Mouse (Mus musculus) embryonic facial prominence, embryonic 10.5 days (tissue): ENCODE results near the gene Mad1l1. TPM values are rescaled to one million over a fixed set of nuclear protein-coding genes. Genes with fewer than 3 reads are reported as not detected.

Experiments used
- DNase-seq: peaks from one replicate; pipeline ENCODE4 v3.0.0-alpha.2; 2017; ENCODE audit warnings: low spot score
- H3K27ac ChIP-seq: fragments of 300-500 bp; sonication (generic); replicated peaks from 2 replicates; pipeline ENCODE4 v1.5.1; 2016; ENCODE audit warnings: mild to moderate bottlenecking
- H3K27me3 ChIP-seq: fragments of 300-500 bp; sonication (generic); replicated peaks from 2 replicates; pipeline ENCODE4 v1.6.1; 2016; ENCODE audit warnings: low read depth, mild to moderate bottlenecking; ENCODE audit not compliant: poor library complexity, severe bottlenecking
- H3K36me3 ChIP-seq: fragments of 300-500 bp; sonication (generic); replicated peaks from 2 replicates; pipeline ENCODE4 v1.6.1; 2016; ENCODE audit warnings: mild to moderate bottlenecking, moderate library complexity
- H3K4me1 ChIP-seq: fragments of 300-500 bp; sonication (generic); 2 replicates; pipeline ENCODE4 v1.6.1; 2016
- H3K4me3 ChIP-seq: fragments of 300-500 bp; sonication (generic); 2 replicates; pipeline ENCODE4 v1.5.1; 2016; ENCODE audit warnings: mild to moderate bottlenecking, moderate library complexity
- H3K9me3 ChIP-seq: fragments of 300-500 bp; sonication (generic); 2 replicates; pipeline ENCODE4 v1.6.1; 2016; ENCODE audit warnings: mild to moderate bottlenecking
- WGBS: fragments of 180-500 bp; shearing (Covaris S2); methylation state at CpG from one replicate; pipeline ENCODE4 v1.1.7; 2016; 5-methylcytosine and 5-hydroxymethylcytosine counted together
- polyA plus RNA-seq: library from polyadenylated mRNA; unstranded; fragments of >200 nt; fragmentation: Nextera tagmentation; extraction: Ambion mirVana; gene quantifications from 2 replicates; pipeline ENCODE4 v1.2.1, GENCODE M21; 2016

Gene Mad1l1
- polyA plus RNA-seq, 1 experiment from 2014 or later = 63.9 TPM

DNA sequence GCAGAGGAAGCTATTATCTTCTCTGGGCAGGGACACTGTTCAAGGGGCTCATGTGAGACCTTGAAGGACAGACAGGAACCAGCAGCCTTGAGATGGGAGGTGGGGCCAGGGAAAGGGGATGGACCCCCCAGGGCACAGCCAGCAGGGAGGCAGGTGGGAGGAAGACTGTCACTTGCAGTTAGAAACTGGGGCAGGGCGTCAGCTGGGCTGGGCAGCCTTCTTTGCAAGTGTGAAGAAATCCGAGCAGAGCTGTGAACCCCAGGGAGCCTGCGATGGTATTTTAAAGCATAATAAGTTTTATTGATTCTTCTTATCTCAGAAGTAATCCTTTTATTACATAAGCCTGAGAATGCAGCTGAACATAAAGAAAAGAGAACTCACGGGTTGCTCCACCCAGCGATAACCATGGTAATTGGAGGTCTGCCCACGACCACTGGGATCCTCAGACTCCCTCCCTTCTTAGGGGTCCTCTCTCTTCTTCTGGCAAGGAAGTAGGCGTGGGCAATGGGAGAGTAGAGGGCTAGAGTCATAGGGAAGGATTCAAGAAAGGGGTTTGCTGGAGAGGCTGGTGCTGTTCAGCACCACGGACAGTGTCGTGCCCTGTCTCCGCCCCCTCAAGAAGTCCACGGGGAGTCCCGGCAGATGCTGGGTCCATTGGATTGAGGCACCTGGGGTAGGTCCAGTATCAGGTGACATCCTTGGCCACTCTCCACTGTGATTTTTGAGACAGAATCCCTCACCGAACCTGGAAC lies 342.7 kb downstream of the Mad1l1 start:
- Histone ChIP-seq H3K27me3 (peaks cover 2% of the 10 kb centered on the region; the same call in 1 of the 2 replicates), H3K4me3 (no peak overlapping the region), H3K4me1 (0 out of 2 replicates have a peak, but pooled peaks cover 3% of the 10 kb centered on the region), H3K9me3 (no peaks in the 10 kb centered on the region), H3K27ac (no peak overlapping the region), H3K36me3 (no peaks in the 10 kb centered on the region)
- peak; percentile 66 for DNase-seq
- 12% methylated on average over 13 of the region's 13 CpGs for WGBS

DNA sequence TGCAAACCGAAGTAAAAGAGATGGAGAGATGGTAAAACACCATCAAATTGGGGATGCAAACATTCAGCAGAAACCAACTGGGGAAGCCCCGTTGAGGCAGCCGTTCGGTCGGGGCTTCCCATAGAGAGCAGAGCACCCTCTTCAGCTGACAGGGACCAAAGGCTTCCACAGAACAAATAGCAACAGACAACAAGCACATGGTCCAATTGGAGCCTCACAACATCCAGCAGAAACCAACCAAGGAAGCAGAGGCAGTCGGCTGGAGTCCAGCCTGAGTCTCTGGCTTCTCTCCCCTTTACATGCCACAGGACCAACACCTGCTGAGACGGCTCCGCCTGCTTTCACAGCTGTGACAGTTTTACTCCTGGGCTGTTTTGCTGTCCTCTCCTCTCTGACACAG lies 343.9 kb downstream of the Mad1l1 start:
- WGBS = 51% methylated on average over 8 of the region's 8 CpGs
- Histone ChIP-seq H3K4me3 (no peak overlapping the region), H3K4me1 (peaks cover 9% of the 10 kb centered on the region), H3K27me3 (peaks cover 14% of the 10 kb centered on the region), H3K36me3 (no peaks in the 10 kb centered on the region), H3K9me3 (no peaks in the 10 kb centered on the region), H3K27ac (no peak overlapping the region)
- DNase-seq = no peak

DNA sequence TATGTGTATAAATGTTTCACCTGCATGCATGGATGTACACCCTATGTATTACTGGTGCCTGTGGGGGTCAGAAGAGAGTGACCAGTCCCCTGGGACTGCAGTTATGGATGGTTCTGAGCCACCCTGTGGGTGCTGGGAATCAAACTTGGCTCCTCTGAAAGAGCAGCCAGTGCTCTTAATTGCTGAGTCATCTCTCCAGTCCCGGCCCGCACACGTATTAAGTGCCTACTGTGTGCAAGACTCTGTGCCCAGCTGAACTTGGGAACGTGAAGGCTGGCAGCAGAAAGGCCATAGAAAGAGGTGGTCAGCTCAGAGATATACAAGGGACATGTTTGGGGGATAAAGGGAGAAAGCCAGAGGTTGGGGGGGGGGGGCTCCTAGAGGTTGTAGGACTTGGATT lies 344.8 kb downstream of the Mad1l1 start:
- H3K36me3 ChIP-seq = no peaks in the 10 kb centered on the region
- H3K27me3 ChIP-seq = peaks cover 23% of the 10 kb centered on the region
- no peak for DNase-seq
- H3K9me3 ChIP-seq = no peaks in the 10 kb centered on the region
- no peak overlapping the region for H3K27ac ChIP-seq
- no peak overlapping the region for H3K4me3 ChIP-seq
- H3K4me1 ChIP-seq = peaks cover 9% of the 10 kb centered on the region
- 86% methylated on average over 4 of the region's 4 CpGs for WGBS

DNA sequence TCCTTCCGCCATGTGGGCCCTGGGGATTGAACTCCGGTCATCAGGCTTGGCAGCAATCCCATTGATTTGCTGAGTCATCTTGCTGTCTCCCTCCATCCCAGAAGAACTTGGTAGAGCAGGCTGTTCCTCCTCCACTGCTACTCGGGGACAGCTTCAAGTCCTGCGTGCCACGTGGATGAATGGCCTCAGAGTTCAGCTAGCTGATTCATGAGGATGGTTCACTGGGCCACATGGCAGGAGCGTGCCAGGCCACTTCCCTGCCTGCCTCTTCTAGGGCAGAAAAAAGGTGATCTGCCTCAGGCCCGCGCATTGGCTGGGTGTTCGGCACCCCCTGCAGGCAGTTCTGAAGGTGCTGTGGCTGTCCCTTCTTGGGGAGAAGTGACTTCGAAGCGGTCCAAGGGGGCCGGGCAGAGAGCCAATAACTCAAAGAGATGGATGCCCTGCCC lies 351.1 kb downstream of the Mad1l1 start:
- 75% methylated on average over 12 of the region's 12 CpGs for WGBS
- DNase-seq = peak; percentile 33
- H3K9me3 ChIP-seq = no peaks in the 10 kb centered on the region

GRCm38 (mm10) chr5:139969151-139969948 lies 352.0 kb downstream of the Mad1l1 start:
- WGBS = 86% methylated on average over 14 of the region's 14 CpGs
- H3K9me3 ChIP-seq = no peaks in the 10 kb centered on the region
- DNase-seq = no peak
- peaks cover 10% of the 10 kb centered on the region for H3K4me1 ChIP-seq
- H3K36me3 ChIP-seq = no peaks in the 10 kb centered on the region
- H3K4me3 ChIP-seq = no peak overlapping the region
- H3K27ac ChIP-seq = no peak overlapping the region
- peaks cover 29% of the 10 kb centered on the region for H3K27me3 ChIP-seq

More for the DNA sequence above, 351.1 kb downstream of the Mad1l1 start:
- peaks cover 29% of the 10 kb centered on the region for H3K27me3 ChIP-seq
- no peaks in the 10 kb centered on the region for H3K36me3 ChIP-seq
- no peak overlapping the region for H3K27ac ChIP-seq
- H3K4me1 ChIP-seq = peaks cover 7% of the 10 kb centered on the region
- H3K4me3 ChIP-seq = no peak overlapping the region

DNA sequence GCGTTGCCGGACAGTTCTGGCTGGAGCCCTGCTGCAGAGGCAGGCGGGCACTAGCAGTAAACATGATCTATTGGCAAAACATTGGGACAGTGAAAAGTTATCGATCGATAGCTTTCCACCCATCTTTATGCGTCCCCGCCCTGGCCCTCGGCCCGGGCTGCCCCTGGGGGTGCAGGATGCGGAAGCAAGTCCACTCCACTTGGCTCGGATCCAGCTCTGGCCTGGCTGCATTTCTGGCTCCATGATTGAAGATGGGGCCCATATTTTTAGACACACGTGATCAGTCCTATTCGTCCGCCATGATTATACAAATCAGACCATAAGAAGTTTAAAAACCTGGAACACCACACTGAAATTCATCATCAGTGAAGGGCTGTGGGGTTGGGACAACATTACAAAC lies 355.8 kb downstream of the Mad1l1 start:
- no peak overlapping the region; the same call in 1 of the 2 replicates for H3K27ac ChIP-seq
- H3K4me1 ChIP-seq = peaks cover 11% of the 10 kb centered on the region
- no peak for DNase-seq
- 92% methylated on average over 14 of the region's 14 CpGs for WGBS
- H3K27me3 ChIP-seq = no peaks in the 10 kb centered on the region; the same call in 1 of the 2 replicates
- no peaks in the 10 kb centered on the region for H3K36me3 ChIP-seq
- no peaks in the 10 kb centered on the region for H3K9me3 ChIP-seq
- H3K4me3 ChIP-seq = no peak overlapping the region

- Histone ChIP-seq H3K27ac (no peak overlapping the region), H3K27me3 (no peaks in the 10 kb centered on the region), H3K4me3 (no peak overlapping the region), H3K9me3 (no peaks in the 10 kb centered on the region), H3K4me1 (peaks cover 11% of the 10 kb centered on the region), H3K36me3 (no peaks in the 10 kb centered on the region)
- DNase-seq = no peak
- 49% methylated on average over 5 of the region's 5 CpGs for WGBS
Observed at GRCm38 (mm10) chr5:139964391-139964790, 357.0 kb downstream of the Mad1l1 start.

- H3K9me3 ChIP-seq = no peaks in the 10 kb centered on the region
- no peak overlapping the region for H3K4me3 ChIP-seq
- no peaks in the 10 kb centered on the region for H3K36me3 ChIP-seq
- 89% methylated on average over 4 of the region's 4 CpGs for WGBS
- H3K27ac ChIP-seq = no peak overlapping the region
- no peaks in the 10 kb centered on the region for H3K27me3 ChIP-seq
- peaks cover 37% of the 10 kb centered on the region for H3K4me1 ChIP-seq
- no peak for DNase-seq
Observed at GRCm38 (mm10) chr5:139959741-139960140, 361.6 kb downstream of the Mad1l1 start.

Other genes starting within 250 kb of the Mad1l1 start
- gene Nudt1, start 104 bp upstream of the Mad1l1 start, polyA plus RNA-seq = 52.8 and 55.9 TPM in 2 replicates
- 22.1 and 25.1 TPM in 2 replicates for gene Mrm2, start 10.3 kb upstream of the Mad1l1 start, polyA plus RNA-seq
- gene Snx8, start 67.7 kb upstream of the Mad1l1 start, polyA plus RNA-seq = 26.3 and 27.7 TPM in 2 replicates
- gene Eif3b, start 97.8 kb upstream of the Mad1l1 start, polyA plus RNA-seq = 167 and 183 TPM in 2 replicates
- not detected in 2 replicates for gene Gm4869, start 124.1 kb upstream of the Mad1l1 start, polyA plus RNA-seq
- 15.7 and 16.8 TPM in 2 replicates for gene Chst12, start 184.0 kb upstream of the Mad1l1 start, polyA plus RNA-seq
- not detected in 2 replicates for gene Grifin, start 243.5 kb upstream of the Mad1l1 start, polyA plus RNA-seq